Mouse (Mus musculus) kidney, postnatal 0 days (tissue): ENCODE measurements around the gene Zfp985. TPM values are rescaled to one million over a fixed set of nuclear protein-coding genes. Genes with fewer than 3 reads are reported as not detected.
A peak's percentile ranks its signal among the peaks of the same experiment; 100 is the strongest.
"Not testable (repeated sequence)": the region's sequence is repeated elsewhere in the genome, so short reads cannot be mapped to it uniquely, and the experiment has no call there.

Experiments used
- ATAC-seq: fragments of 200-750 bp; cut with Nextera tagmentation; replicated peaks from 2 replicates; pipeline ENCODE4 v1.8.0; 2017; ENCODE audit warnings: low read depth, moderate number of reproducible peaks, moderate TSS enrichment, moderate library complexity; ENCODE audit not compliant: low FRiP score
- DNase-seq: peaks from one replicate; pipeline ENCODE4 v3.0.0-alpha.2; 2016; ENCODE audit warnings: low spot score
- H3K27ac ChIP-seq: fragments of 300-500 bp; sonication (generic); 2 replicates; pipeline ENCODE4 v1.5.1; 2014; ENCODE audit warnings: mild to moderate bottlenecking
- H3K27me3 ChIP-seq: fragments of 300-500 bp; sonication (generic); 2 replicates; pipeline ENCODE4 v1.6.1; 2014; ENCODE audit warnings: low read length, mixed read lengths; ENCODE audit not compliant: insufficient read depth
- H3K36me3 ChIP-seq: fragments of 300-500 bp; sonication (generic); 2 replicates; pipeline ENCODE4 v1.6.1; 2014; ENCODE audit warnings: low read length, mixed read lengths; ENCODE audit not compliant: insufficient read depth
- H3K4me1 ChIP-seq: fragments of 300-500 bp; sonication (generic); replicated peaks from 2 replicates; pipeline ENCODE4 v1.6.1; 2014; ENCODE audit warnings: antibody characterized with exemption, low read length, mixed read lengths; ENCODE audit not compliant: insufficient read depth
- H3K4me2 ChIP-seq: fragments of 300-500 bp; sonication (generic); 2 replicates; pipeline ENCODE4 v1.6.1; 2014; ENCODE audit warnings: mild to moderate bottlenecking, low read length, moderate library complexity, mixed read lengths
- H3K4me3 ChIP-seq: fragments of 300-500 bp; sonication (generic); replicated peaks from 2 replicates; pipeline ENCODE4 v1.5.1; 2014; ENCODE audit warnings: low read depth, low read length
- H3K9ac ChIP-seq: fragments of 300-500 bp; sonication (generic); 2 replicates; pipeline ENCODE4 v1.6.1; 2014; ENCODE audit warnings: low read depth, low read length
- H3K9me3 ChIP-seq: fragments of 300-500 bp; sonication (generic); replicated peaks from 2 replicates; pipeline ENCODE4 v1.6.1; 2016; ENCODE audit warnings: low read length, inconsistent platforms, mixed read lengths
- CTCF ChIP-seq: IDR thresholded peaks from 2 replicates; pipeline ENCODE4 v1.5.1; 2016; ENCODE audit warnings: antibody characterized with exemption, low read depth, mild to moderate bottlenecking, moderate library complexity
- WGBS: fragments of 180-500 bp; shearing (Covaris S2); extraction: QIAGEN DNeasy Blood & Tissue Kit; methylation state at CpG from one replicate; pipeline ENCODE4 v1.1.7; 2014; 5-methylcytosine and 5-hydroxymethylcytosine counted together
- polyA plus RNA-seq: library from polyadenylated mRNA; unstranded; fragments of >200 nt; fragmentation: Nextera tagmentation; extraction: Ambion mirVana; gene quantifications from 2 replicates; pipeline ENCODE4 v1.2.1, GENCODE M21; 2015

The Zfp985 gene
- polyA plus RNA-seq, 1 experiment from 2014 or later: 0.34 TPM

DNA sequence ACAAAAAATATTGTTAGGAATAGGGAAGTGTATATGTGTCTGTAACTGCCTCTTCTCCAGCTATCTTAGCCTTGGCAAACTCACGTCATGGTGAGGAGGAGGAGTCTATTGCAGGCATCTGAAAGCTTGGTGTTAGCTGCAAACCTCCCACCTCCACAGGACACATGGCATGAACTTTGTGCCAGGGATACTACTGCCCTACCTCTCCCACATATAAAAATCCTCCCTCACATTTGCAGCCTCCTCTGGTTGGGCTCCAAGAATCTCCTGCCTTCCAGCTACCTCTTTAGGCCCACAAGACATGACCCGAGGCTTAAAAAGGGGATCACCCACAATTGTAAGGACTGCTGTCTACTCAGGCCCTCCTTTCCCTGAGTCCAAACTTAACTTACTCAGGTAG is 15.4 kb upstream of the Zfp985 start:
- peaks cover 13% of the 10 kb centered on the region; the same call in 1 of the 2 replicates for H3K9me3 ChIP-seq
- TF ChIP-seq CTCF: no peak
- DNase-seq: no peak
- no peaks in the 10 kb centered on the region for H3K27me3 ChIP-seq
- no peaks in the 10 kb centered on the region for H3K36me3 ChIP-seq
- WGBS: 86% methylated on average over 2 of the region's 2 CpGs
- no peak overlapping the region for H3K4me3 ChIP-seq
- no peak for ATAC-seq
- no peak overlapping the region for H3K9ac ChIP-seq
- no peak overlapping the region for H3K4me2 ChIP-seq
- H3K4me1 ChIP-seq: no peaks in the 10 kb centered on the region
- H3K27ac ChIP-seq: no peak overlapping the region

DNA sequence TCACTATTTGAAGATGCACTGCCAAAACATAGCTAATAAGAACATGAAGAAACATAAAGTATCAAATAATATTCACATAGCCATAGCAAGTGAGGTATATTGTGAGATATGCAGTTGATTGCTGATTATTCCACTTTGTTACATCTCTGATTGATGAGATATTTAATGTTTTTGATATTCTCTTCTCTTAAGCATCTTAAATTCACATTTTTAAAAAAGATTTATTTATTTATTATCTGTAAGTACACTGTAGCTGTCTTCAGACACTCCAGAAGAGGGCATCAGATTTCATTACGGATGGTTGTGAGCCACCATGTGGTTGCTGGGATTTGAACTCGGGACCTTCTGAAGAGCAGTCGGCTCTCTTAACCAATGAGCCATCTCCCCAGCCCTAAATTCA is 13.2 kb upstream of the Zfp985 start, which contains the start of gene Gm16503:
Gene Gm16503 (plus strand): TSS at position 301 of the 400 bp plus-strand sequence.
- 83% methylated on average over 3 of the region's 3 CpGs for WGBS
- not testable (repeated sequence) for H3K9ac ChIP-seq, H3K4me3 ChIP-seq, DNase-seq, H3K27me3 ChIP-seq, ATAC-seq, H3K27ac ChIP-seq, H3K4me1 ChIP-seq, H3K4me2 ChIP-seq, H3K36me3 ChIP-seq
- H3K9me3 ChIP-seq: peaks cover 16% of the 10 kb centered on the region; the same call in 1 of the 2 replicates

DNA sequence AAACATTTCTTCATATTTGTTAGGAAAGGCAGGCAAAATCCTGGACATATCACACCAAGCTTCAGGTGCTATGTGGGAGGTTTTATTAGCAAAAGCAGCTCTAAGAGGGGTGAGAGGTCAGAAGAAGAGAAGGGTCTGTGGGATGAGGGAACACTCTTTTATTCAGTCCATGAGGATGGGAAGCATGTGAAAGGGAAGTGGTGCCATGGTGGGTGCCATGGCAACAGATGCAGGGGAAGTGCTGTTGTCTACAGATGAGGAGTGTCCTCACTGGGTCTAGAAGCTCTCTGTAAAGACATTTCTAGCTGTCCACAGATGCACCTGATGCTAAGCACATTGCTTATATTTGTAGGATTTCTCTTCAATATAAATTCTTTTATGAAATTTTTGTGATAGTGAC is 12.0 kb upstream of the Zfp985 start:
- H3K9ac ChIP-seq: no peak overlapping the region
- no peaks in the 10 kb centered on the region for H3K36me3 ChIP-seq
- no peak overlapping the region for H3K4me3 ChIP-seq
- no peak for ATAC-seq
- H3K27me3 ChIP-seq: no peaks in the 10 kb centered on the region
- peaks cover 15% of the 10 kb centered on the region; the same call in 1 of the 2 replicates for H3K9me3 ChIP-seq
- H3K27ac ChIP-seq: no peak overlapping the region
- TF ChIP-seq CTCF: no peak
- DNase-seq: no peak
- H3K4me2 ChIP-seq: no peak overlapping the region
- H3K4me1 ChIP-seq: no peaks in the 10 kb centered on the region

DNA sequence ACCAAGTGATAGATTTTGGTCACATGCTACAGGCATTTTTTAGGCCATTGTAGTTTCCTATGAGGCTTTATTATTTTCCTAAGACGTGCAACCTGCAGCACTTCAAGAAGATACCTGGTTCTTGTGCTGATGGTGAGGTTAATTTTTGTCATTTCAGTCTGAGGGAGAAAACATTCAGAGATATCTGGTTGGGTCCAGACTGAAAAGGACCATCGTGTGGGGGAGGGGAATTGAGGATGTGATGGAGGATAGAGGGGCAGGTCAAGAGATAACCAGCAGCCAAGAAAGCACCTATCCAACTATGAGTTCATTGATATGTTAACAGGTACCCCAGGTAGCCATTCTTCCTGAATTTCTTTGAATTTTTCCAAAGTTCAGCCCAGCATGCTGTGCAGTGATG is 1.3 kb downstream of the Zfp985 start:
- 85% methylated on average over 2 of the region's 2 CpGs for WGBS
- not testable (repeated sequence) for ATAC-seq

DNA sequence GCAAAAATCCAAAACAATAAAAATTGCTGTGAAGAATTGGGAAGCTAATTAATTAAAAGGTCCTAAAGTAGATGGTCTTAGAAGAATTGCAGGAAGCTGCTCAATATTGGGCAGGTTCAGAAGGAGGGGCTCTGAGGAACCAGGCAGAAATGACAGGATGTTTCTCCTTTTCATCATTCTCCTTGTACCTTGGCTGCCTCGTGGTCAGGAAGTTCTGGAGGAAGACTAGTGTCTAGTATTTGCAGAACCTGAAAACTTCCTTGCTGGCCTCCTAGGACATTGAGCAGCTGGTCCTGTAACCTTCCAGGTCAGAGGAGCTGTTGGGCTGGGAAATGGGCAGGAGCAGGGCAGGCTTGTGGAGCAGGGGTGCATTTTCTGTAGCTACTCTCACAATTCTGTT is 3.8 kb downstream of the Zfp985 start:
- ATAC-seq, H3K9me3 ChIP-seq, H3K4me2 ChIP-seq, H3K36me3 ChIP-seq, H3K27me3 ChIP-seq, H3K9ac ChIP-seq, DNase-seq, H3K4me1 ChIP-seq, H3K27ac ChIP-seq, H3K4me3 ChIP-seq: not testable (repeated sequence)
- 38% methylated on average over 1 of the region's 1 CpGs for WGBS

More for the DNA sequence above, 1.3 kb downstream of the Zfp985 start:
- H3K9ac ChIP-seq, H3K27ac ChIP-seq, H3K27me3 ChIP-seq, H3K4me2 ChIP-seq, H3K9me3 ChIP-seq, H3K36me3 ChIP-seq, DNase-seq, H3K4me1 ChIP-seq, H3K4me3 ChIP-seq: not testable (repeated sequence)

DNA sequence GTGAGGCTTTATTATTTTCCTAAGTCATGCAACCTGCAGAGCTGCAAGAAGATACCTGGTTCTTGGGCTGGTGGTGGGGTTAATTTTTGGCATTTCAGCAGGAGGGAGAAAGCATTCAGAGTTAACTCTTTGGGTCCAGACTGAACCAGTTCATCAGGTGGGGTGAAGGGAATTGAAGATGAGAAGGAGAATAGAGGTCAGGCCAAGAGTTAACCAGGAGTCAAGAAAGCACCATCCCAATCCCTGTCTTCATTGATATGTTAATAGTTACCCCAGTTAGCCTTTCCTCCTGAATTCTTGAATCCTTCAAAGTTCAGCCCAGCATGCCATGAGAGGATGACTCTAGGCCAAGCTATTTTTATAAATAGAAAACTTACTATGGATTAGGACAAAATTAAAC is 4.9 kb downstream of the Zfp985 start:
- H3K9me3 ChIP-seq, ATAC-seq, DNase-seq, H3K36me3 ChIP-seq, H3K9ac ChIP-seq, H3K4me1 ChIP-seq, H3K4me2 ChIP-seq, H3K27ac ChIP-seq, H3K27me3 ChIP-seq, H3K4me3 ChIP-seq: not testable (repeated sequence)

DNA sequence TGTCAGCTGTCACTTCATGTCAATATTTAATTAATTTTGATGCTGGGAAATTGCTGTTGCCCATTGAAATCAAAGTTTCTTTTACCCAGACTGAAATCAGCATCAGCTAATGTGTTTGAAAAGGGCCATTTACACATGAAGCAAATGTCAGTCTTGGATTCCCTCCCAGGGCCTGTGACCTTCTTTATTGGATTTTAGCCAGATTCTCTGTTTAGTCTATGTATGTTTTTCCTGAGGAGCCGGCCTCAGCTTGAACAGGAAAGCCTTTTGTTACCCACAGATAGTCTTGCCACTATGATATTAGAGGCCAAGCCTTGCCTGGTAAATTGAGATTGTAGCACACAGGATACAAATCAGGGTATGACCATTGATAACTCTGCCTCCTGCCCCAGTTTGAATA is 6.0 kb downstream of the Zfp985 start:
- H3K36me3 ChIP-seq, H3K4me3 ChIP-seq, H3K4me2 ChIP-seq, H3K9ac ChIP-seq, H3K27me3 ChIP-seq, H3K27ac ChIP-seq, ATAC-seq, H3K4me1 ChIP-seq, H3K9me3 ChIP-seq: not testable (repeated sequence)
- DNase-seq: peak; percentile 29
- 43% methylated on average over 1 of the region's 1 CpGs for WGBS
